Mouse (Mus musculus) kidney, postnatal 36 days (tissue): Measurements from ENCODE around the gene Wfdc3.

Experiments
- DNase-seq, 2 experiments: peaks; one replicate each; pipeline ENCODE4 v3.0.0; 2021 to 2022; ENCODE audit warnings: mixed read lengths in 2 of 2

Wfdc3 gene

DNA sequence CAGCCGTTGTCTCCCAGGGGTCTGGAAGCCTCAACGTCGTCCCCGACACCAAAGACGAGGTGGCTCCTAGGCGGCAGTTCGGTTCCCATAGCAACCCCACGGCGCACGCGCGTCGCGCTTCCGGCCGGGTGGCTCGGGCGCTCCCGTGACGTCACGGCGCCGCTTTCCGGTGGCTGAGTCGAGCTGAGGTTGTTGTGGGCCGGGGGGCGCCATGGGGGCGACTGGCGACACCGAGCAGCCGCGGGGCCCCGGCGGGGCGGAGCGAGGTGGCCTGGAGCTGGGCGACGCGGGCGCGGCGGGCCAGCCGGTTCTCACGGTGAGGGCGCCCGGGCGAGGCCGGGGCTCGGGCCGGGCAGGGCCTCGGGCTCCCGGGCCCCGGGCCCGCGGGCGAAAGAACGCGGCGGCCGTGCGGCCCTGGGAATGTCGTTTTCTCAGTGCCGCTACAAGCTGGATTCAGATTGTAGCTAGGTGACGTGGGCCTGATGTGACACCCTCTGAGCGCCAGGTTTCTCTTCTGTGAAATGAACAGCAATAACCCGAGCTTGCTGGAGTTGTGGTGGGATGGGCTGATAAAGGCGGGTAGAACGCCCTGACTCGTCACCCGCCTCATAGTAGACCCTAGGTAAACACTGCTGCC, at the start of gene Wfdc3, which contains the start of gene Dnttip1:
Gene Wfdc3, minus strand, starts transcription at position 89 of the 637 bp plus-strand sequence.
Gene Dnttip1, plus strand, starts transcription at position 141 of the 637 bp plus-strand sequence.
- peak; percentile 94 to 98 for DNase-seq

GRCm38 (mm10) chr2:164794293-164794692, 48.6 kb upstream of the Wfdc3 start:
- DNase-seq: peak; percentile 94 to 95

- no peak for DNase-seq
Measured at GRCm38 (mm10) chr2:164793772-164794171, 48.0 kb upstream of the Wfdc3 start.

DNA sequence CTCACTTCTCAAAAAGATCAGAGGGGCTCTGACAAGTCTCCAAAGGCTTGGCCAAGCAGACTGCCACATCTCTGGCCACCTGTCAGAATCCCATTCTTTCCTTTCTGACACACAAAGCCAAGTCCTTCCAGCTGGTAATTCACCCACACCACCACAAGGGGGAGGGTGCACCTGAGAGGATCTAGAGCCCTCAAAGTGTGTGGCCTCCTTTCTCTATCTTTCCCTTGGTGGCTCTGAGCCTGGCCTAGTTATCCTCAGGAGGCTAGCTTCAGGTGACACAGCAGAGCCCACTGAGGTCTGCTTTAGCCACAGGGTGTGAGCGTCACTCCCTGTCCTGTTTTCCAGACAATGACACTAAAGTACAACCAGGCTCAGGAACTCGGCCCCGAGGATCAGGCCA, 47.5 kb upstream of the Wfdc3 start:
- peak; percentile 63 to 83 for DNase-seq

- no peak for DNase-seq
Measured at GRCm38 (mm10) chr2:164792400-164793190, 46.9 kb upstream of the Wfdc3 start.

GRCm38 (mm10) chr2:164791841-164792261, 46.1 kb upstream of the Wfdc3 start:
- DNase-seq: no peak

DNA sequence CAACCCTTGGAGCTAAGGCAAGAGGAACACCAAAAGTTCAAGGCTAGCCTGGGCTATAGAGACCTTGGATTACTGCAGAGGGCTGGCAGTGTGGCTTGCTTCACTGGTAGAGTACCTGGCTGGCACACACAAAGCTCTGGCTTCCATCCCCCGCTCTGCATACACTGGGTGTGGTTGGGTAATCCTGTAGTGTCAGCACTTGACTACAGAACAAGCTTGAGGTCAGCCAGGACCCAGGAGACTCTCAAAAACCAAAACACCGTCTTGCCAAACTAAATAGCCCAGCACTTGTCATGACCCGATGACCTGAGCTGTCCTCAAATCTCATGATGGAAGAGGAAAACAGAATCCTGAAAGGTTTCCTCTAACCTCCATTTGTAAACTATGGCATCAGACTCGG, 44.7 kb upstream of the Wfdc3 start:
- DNase-seq: peak; percentile 44 to 52

DNA sequence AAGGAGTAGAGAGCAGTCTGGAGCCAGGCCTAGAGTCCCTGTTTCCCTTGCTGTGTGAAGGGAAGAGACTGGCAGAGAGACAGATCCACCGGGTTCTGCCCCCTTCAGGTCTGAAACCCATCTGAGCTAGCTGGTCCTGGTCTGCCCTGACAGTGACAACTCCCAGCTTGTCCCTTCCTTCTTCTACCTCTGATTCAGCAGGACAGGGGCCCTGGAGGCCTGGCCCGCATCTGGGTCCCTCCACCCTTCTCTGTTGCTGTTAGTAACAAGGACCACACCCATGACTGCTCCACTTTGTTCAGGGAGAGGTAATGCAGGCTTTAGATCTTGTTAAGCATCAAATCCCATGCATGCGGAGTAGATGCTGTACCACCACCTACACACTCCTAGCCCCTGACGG, 42.7 kb upstream of the Wfdc3 start:
- DNase-seq: no peak

DNA sequence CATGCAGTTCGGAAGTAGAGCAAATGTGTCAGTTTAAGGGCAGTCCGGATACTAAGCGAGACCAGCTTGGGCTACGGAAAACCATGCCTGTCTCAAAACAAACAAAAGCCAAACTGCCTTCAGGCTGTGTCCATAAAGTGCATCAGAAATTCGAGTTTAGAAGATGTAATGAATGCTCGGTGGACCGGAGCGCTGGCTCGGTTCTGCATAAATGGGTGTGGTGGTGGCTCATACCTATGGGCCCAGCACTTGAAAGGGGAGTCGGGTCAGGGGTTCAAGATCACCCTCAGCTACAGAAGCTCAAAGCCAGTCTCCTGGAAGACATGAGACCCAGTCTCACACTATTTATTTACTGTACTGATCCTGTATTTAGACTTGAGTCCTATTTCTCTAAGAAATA, 42.0 kb upstream of the Wfdc3 start:
- no peak for DNase-seq

DNA sequence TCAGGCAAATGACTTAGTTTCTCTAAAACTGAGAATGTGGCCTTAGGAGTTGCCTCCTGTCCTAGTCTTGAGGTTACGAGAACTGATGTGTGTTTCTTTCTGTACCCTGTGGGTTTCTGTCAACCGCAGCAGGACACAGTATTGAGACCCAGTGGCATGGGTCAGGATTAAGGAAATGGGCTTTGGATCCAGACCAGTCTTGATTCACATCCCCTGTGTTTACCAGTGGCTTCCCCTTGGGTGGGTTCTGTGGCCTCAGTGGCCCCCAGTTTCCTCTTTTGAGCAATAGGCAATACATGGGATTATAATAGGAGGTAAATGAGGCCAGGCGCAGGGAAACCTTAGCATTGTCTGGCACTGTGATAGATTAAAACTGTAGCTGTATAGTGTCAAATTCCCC, 41.3 kb upstream of the Wfdc3 start:
- DNase-seq: no peak

GRCm38 (mm10) chr2:164786388-164786885, 40.7 kb upstream of the Wfdc3 start:
- no peak for DNase-seq

DNA sequence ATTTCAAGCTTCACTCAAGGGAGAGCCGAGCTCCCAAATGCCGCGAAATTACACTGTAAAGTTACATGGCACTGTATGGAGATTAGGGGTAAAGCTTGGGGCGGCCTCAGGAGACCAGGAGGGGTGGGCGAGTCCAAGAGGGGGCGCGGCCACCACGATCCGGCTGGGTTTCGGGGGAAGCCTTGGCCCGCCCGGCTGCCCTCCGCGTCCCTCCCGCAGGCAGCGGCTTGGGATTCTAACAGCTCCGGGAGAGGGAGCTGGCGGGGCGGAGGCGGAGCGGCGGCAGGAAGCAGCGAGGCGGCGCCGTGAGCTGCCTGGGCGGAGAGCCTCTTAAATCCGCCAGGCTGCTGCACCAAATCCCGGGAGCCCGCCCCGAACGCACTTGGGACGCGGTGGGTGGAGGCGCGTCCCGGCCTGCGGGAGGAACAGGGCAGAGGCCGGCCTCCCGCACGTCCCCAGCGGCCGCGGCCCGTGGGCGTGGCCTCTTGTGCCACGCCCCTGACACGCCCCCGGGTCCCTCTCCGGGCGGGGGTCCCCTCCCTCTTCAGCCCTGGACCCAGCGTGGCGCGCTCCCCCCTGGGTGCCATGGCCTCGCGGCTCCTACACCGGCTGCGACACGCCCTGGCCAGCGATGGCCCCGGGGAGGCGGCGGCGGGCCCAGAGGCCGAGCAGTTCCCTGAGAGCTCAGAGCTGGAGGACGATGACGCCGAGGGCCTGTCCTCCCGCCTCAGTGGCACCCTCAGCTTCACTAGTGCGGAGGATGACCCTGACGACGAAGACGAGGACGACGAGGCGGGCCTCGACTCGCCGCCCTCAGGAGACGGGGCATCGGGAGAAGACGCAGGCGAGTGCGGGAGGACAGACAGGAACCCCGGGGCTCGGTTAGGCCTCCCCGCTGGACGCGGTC, 40.0 kb upstream of the Wfdc3 start, which contains the start of gene Snx21:
Gene Snx21, plus strand, starts transcription at position 343 of the 907 bp plus-strand sequence.
- DNase-seq: peak; percentile 95 to 96

- no peak for DNase-seq
Measured at GRCm38 (mm10) chr2:164784869-164785420, 39.2 kb upstream of the Wfdc3 start.

DNA sequence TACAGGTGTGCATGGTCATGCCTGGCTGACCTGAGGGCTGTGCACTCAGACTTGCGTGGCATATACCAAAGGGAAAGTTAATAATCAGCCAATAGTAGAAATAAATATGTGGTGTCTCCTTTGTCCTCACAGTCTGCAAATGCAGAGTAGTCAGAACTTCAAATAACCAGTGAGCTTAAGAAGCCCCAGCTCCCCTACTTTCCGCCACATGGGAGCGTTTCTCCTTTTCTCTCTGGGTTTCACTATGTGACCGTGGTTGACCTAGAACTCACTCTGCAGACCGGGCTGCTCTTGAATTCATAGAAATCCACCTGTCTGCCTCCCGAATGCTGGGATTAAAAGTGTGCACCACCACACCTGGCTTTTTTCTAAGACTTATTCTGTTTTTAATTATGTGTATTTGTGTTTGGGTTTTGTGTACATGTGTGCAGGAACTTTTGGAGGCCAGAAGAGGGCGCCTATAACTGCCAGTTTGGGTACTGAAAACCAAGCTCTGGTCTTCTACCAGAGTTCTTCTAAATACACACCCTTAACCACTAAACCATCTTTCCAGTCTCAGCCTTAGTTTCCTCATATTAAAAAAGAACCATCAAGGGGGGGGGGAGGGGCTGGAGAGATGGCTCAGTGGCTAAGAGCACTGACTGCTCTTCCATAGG, 38.3 kb upstream of the Wfdc3 start:
- DNase-seq: no peak

DNA sequence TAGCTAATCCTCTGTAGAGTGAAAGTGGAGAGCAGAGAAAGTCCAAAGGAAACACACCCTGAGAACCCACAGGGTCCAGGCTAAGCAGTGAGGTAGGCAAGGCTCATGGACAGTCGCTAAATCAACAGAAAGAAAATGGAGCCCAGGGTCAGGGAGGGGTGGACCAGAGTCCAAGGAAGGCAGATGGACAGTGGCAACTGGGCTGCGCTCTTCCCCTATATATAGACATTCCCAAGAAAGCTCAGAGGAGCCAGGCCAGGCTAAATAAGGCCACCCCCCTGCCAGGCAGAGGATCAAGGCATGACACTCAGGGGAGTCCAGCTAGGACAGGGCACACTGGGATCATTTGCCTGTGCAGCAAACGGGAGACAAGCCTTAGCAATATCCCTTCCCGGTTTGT, 36.1 kb upstream of the Wfdc3 start:
- DNase-seq: no peak

- no peak for DNase-seq
Measured at GRCm38 (mm10) chr2:164779481-164780086, 33.9 kb upstream of the Wfdc3 start, which contains the start of gene Tnnc2. TSS of gene Tnnc2 (minus strand) at chr2:164779967.

DNA sequence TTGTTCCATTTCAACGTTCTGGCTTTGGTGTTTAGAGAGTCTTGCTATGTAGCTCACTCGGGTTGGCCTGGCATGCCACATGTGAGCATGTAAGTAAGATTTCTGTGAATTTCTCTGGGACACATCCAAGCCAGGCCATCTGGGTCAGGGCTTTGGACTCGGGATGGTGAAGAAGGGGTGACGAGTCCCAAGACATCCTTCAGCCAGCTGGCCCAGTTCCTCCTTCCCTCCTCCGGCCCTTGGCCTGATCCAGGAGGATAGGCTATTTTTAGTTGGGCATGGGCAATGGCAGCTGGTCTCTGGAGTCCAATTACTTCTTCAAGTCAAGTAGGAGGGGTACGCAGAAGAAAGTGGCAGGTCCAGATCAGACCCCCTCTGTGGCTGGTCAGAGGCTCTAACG, 33.1 kb upstream of the Wfdc3 start:
- DNase-seq: no peak

DNA sequence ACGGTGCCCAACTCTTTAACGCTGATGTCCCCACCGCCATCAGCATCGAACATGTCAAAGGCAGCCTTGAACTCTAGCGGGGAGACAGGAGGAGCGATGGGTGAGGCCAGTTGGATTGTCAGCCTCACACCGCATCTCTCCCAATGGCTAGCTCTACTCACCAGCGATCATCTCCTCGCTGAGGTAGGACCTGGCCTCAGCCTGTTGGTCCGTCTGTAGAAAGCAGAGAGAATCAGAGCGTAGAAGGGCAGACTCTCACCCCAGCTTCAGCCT, 32.2 kb upstream of the Wfdc3 start:
- DNase-seq: no peak

DNA sequence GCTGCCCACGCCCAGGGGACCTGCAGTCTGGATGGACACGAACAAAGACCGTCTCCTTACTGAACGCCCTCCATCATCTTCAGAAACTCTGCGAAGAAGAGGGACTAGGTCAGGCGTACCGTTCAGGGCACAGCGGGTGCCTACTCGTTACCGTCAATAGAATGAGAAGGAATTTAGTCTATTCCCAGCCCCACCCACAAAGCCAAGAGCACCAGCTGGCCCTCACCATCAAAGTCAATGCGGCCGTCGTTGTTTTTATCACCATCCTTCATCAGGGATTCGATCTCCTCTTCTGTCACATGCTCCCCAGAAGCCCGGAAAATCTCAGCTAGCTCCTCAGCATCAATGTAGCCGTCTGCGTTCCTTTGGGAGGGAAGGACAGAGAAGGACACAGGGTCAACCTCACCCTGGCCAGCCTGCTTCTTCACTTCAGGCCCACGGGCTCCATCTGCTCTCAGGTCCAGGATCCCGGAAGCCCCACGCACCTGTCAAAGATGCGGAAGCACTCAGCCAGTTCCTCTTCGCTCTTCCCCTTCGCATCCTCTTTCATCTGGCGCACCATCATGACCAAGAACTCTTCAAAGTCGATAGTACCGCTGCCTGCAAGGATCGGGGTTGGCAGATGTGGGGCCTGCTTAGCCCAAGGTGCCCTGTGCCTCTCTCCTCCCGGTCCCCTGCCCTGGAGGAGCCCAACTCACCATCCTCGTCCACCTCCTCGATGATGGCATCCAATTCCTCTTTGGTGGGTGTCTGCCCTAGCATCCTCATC, 31.7 kb upstream of the Wfdc3 start:
- no peak for DNase-seq

- no peak for DNase-seq
Measured at GRCm38 (mm10) chr2:164776801-164777200, 31.1 kb upstream of the Wfdc3 start.

DNA sequence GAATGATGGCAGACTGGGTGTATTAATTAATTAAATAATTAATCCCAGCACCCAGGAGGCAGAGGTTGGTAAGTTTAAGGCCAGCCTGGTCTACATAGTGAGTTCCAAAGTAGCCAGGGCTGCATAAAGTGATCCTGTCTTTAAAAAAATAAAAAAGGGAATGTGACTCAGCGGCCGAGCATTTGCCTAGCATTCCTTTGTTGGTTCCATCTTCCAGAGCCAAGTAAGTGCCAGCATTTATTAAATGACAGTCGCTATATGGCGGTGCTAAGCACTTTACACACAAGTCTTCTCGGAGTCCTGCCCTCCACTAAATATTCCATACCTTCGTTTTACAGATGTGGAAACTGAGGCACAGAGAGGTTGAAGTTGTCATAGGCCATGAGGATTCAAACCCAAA, 30.4 kb upstream of the Wfdc3 start:
- no peak for DNase-seq
